Mouse (Mus musculus): Measurements from ENCODE around the gene Cyld. TPM values are rescaled to one million over a fixed set of nuclear protein-coding genes. Genes with fewer than 3 reads are reported as not detected.
A peak's percentile ranks its signal among the peaks of the same experiment; 100 is the strongest.
"Not testable (repeated sequence)": the region's sequence is repeated elsewhere in the genome, so short reads cannot be mapped to it uniquely, and the experiment has no call there.

Cyld gene
- polyA plus RNA-seq, 1 experiment from 2014 or later, result 19.2 TPM

- no peak for DNase-seq (ENCODE audit: low spot score)
- Histone ChIP-seq H3K4me2 (replicated peaks) (no peak overlapping the region), H3K4me1 (replicated peaks; ENCODE audit: control insufficient read depth, insufficient read depth, low read length) (peaks cover 21% of the 10 kb centered on the region), H3K9ac (no peak overlapping the region), H3K27me3 (ENCODE audit: control insufficient read depth, insufficient read depth, low read length) (no peaks in the 10 kb centered on the region), H3K27ac (no peak overlapping the region), H3K4me3 (replicated peaks; ENCODE audit: low read length) (no peak overlapping the region), H3K9me3 (ENCODE audit: control insufficient read depth, low read length) (0 out of 2 replicates have a peak, but pooled peaks cover 4% of the 10 kb centered on the region), H3K36me3 (replicated peaks; ENCODE audit: control insufficient read depth, insufficient read depth) (no peaks in the 10 kb centered on the region)
- 94% methylated on average over 7 of the region's 7 CpGs for WGBS
- ATAC-seq (ENCODE audit: low FRiP score), result no peak
Observed at GRCm38 (mm10) chr8:88771241-88771640, 74.4 kb downstream of the Cyld start.

- DNase-seq (ENCODE audit: low spot score), result peak; percentile 40
- Histone ChIP-seq H3K4me2 (replicated peaks) (peak overlapping the region; percentile 20), H3K27me3 (ENCODE audit: control insufficient read depth, insufficient read depth, low read length) (no peaks in the 10 kb centered on the region), H3K27ac (no peak overlapping the region), H3K9ac (no peak overlapping the region), H3K9me3 (ENCODE audit: control insufficient read depth, low read length) (0 out of 2 replicates have a peak, but pooled peaks cover 4% of the 10 kb centered on the region), H3K36me3 (replicated peaks; ENCODE audit: control insufficient read depth, insufficient read depth) (no peaks in the 10 kb centered on the region), H3K4me1 (replicated peaks; ENCODE audit: control insufficient read depth, insufficient read depth, low read length) (peaks cover 21% of the 10 kb centered on the region), H3K4me3 (replicated peaks; ENCODE audit: low read length) (no peak overlapping the region)
- WGBS, result 21% methylated on average over 19 of the region's 19 CpGs
- no peak for ATAC-seq (ENCODE audit: low FRiP score)
Observed at GRCm38 (mm10) chr8:88774593-88775297, 77.9 kb downstream of the Cyld start.

- no peak for DNase-seq (ENCODE audit: low spot score)
- Histone ChIP-seq H3K9ac (no peak overlapping the region), H3K4me2 (replicated peaks) (0 out of 2 replicates have a peak overlapping the region, but pooled peaks have one; percentile 3), H3K27ac (peak overlapping the region; percentile 12; the same call in 1 of the 2 replicates), H3K9me3 (ENCODE audit: control insufficient read depth, low read length) (no peaks in the 10 kb centered on the region), H3K4me3 (replicated peaks; ENCODE audit: low read length) (no peak overlapping the region), H3K27me3 (ENCODE audit: control insufficient read depth, insufficient read depth, low read length) (no peaks in the 10 kb centered on the region), H3K4me1 (replicated peaks; ENCODE audit: control insufficient read depth, insufficient read depth, low read length) (peaks cover 21% of the 10 kb centered on the region), H3K36me3 (replicated peaks; ENCODE audit: control insufficient read depth, insufficient read depth) (no peaks in the 10 kb centered on the region)
- 32% methylated on average over 7 of the region's 7 CpGs for WGBS
- no peak for ATAC-seq (ENCODE audit: low FRiP score)
Observed at GRCm38 (mm10) chr8:88775298-88775646, 78.4 kb downstream of the Cyld start.

DNA sequence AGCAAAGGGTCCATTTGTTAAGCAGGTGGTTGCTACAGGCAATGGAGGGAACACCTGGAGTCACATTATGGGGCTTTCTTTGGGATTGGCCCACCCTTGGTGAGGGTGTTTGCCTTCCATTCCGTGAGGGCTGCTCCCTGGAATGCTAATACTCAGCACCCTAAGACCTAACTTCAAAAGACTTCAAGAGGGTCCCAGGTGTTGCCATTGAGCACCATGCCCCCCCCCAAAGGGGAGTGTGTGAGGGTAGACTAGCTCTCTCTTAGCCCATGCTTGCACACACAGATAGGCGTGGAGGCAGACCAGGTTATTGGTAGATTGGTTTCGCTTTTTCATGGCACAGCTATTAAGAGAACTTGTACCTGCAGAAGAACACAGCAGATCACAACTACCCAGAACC is 83.3 kb downstream of the Cyld start:
- ATAC-seq (ENCODE audit: low FRiP score), result no peak
- 80% methylated on average over 3 of the region's 3 CpGs for WGBS
- H3K4me3 ChIP-seq (replicated peaks; ENCODE audit: low read length), result no peak overlapping the region
- peaks cover 11% of the 10 kb centered on the region for H3K4me1 ChIP-seq (replicated peaks; ENCODE audit: control insufficient read depth, insufficient read depth, low read length)
- H3K27ac ChIP-seq, result no peak overlapping the region
- no peak overlapping the region for H3K9ac ChIP-seq
- H3K9me3 ChIP-seq (ENCODE audit: control insufficient read depth, low read length), result no peaks in the 10 kb centered on the region
- H3K36me3 ChIP-seq (replicated peaks; ENCODE audit: control insufficient read depth, insufficient read depth), result no peaks in the 10 kb centered on the region
- DNase-seq (ENCODE audit: low spot score), result no peak
- H3K27me3 ChIP-seq (ENCODE audit: control insufficient read depth, insufficient read depth, low read length), result no peaks in the 10 kb centered on the region; the same call in 1 of the 2 replicates
- no peak overlapping the region for H3K4me2 ChIP-seq (replicated peaks)

DNA sequence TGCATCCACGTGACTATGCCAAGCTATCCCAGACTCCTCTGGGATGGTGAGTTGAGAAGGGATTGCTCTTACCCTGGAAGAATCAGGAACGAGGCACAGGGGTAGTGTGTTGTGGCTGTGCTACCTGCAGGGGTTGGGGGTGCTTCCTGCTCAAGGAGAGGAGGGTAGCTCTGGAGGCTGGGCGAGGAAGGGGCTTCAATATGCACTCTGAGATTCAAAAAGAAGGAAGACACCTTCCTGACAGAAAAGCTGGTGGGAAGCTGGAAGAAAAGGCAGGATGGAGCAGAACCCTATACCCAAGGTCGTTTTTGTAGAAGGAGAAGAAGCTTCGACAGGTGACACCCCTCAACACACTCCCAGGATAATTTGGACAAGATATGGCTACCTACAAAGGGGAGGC is 84.5 kb downstream of the Cyld start:
- WGBS, result 82% methylated on average over 5 of the region's 5 CpGs
- no peak overlapping the region for H3K9ac ChIP-seq

DNA sequence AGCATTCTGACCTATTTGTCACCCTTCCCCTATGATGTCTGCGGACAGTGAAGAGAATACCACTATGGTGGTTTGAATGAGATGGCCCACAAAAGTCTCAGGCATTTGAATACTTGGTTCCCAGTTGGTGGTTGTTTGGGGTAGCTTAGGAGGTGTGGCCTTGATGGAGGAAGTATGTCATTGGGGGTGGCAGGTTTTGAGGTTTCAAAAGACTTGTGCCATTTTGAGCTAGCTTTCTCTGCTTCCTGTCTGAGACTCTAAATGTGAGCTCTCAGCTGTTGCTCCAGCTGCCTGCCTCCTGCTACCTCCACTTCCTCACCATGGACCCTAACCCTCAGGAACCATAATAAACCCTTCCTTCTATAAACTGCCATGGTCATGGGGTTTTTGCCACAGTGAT is 86.9 kb downstream of the Cyld start:
- 60% methylated on average over 1 of the region's 1 CpGs for WGBS
- no peaks in the 10 kb centered on the region for H3K36me3 ChIP-seq (replicated peaks; ENCODE audit: control insufficient read depth, insufficient read depth)
- DNase-seq (ENCODE audit: low spot score), result no peak
- ATAC-seq (ENCODE audit: low FRiP score), result no peak
- no peak overlapping the region for H3K4me3 ChIP-seq (replicated peaks; ENCODE audit: low read length)
- no peak overlapping the region for H3K9ac ChIP-seq
- H3K9me3 ChIP-seq (ENCODE audit: control insufficient read depth, low read length), result no peaks in the 10 kb centered on the region
- H3K4me1 ChIP-seq (replicated peaks; ENCODE audit: control insufficient read depth, insufficient read depth, low read length), result no peaks in the 10 kb centered on the region; the same call in 1 of the 2 replicates
- H3K4me2 ChIP-seq (replicated peaks), result no peak overlapping the region
- H3K27ac ChIP-seq, result no peak overlapping the region
- H3K27me3 ChIP-seq (ENCODE audit: control insufficient read depth, insufficient read depth, low read length), result no peaks in the 10 kb centered on the region; the same call in 1 of the 2 replicates

More for the DNA sequence above, 84.5 kb downstream of the Cyld start:
- H3K36me3 ChIP-seq (replicated peaks; ENCODE audit: control insufficient read depth, insufficient read depth), result no peaks in the 10 kb centered on the region
- no peaks in the 10 kb centered on the region; the same call in 1 of the 2 replicates for H3K27me3 ChIP-seq (ENCODE audit: control insufficient read depth, insufficient read depth, low read length)
- ATAC-seq (ENCODE audit: low FRiP score), result no peak
- H3K4me3 ChIP-seq (replicated peaks; ENCODE audit: low read length), result no peak overlapping the region
- no peak overlapping the region for H3K4me2 ChIP-seq (replicated peaks)
- no peaks in the 10 kb centered on the region for H3K9me3 ChIP-seq (ENCODE audit: control insufficient read depth, low read length)
- no peak overlapping the region for H3K27ac ChIP-seq
- DNase-seq (ENCODE audit: low spot score), result no peak
- no peaks in the 10 kb centered on the region; the same call in none of the 2 replicates for H3K4me1 ChIP-seq (replicated peaks; ENCODE audit: control insufficient read depth, insufficient read depth, low read length)

- ATAC-seq (ENCODE audit: low FRiP score); DNase-seq (ENCODE audit: low spot score); H3K4me2 ChIP-seq (replicated peaks); H3K27me3 ChIP-seq (ENCODE audit: control insufficient read depth, insufficient read depth, low read length); H3K4me1 ChIP-seq (replicated peaks; ENCODE audit: control insufficient read depth, insufficient read depth, low read length); H3K9me3 ChIP-seq (ENCODE audit: control insufficient read depth, low read length); H3K4me3 ChIP-seq (replicated peaks; ENCODE audit: low read length); H3K9ac ChIP-seq; H3K36me3 ChIP-seq (replicated peaks; ENCODE audit: control insufficient read depth, insufficient read depth); H3K27ac ChIP-seq: not testable (repeated sequence)
- 76% methylated on average over 3 of the region's 3 CpGs for WGBS
Observed at GRCm38 (mm10) chr8:88788335-88788734, 91.5 kb downstream of the Cyld start.

- no peak overlapping the region for H3K9ac ChIP-seq
- no peak for ATAC-seq (ENCODE audit: low FRiP score)
Observed at GRCm38 (mm10) chr8:88792691-88793323, 96.0 kb downstream of the Cyld start.

DNA sequence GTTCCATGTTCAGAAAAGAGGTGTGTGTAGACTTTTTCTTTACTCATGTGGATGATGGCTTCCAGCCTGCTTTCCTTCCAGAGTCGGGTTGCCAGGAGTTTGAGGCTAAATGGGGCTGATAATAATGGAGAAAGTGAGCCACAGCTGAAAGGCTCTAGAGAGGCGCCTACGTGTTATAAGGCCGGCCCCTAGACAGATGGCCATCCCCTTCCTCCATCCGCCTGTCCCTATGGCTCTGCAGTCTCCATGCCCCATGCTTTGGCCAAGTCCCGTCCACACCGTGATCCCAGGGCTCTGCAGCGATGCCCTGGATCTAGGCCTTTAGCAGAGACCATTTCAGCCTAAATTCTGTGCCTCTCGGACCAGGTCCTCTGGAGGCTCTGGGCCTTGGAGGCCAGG is 96.5 kb downstream of the Cyld start:
- WGBS, result 54% methylated on average over 9 of the region's 9 CpGs
- Histone ChIP-seq H3K4me1 (replicated peaks; ENCODE audit: control insufficient read depth, insufficient read depth, low read length) (peaks cover 19% of the 10 kb centered on the region; the same call in 1 of the 2 replicates), H3K4me2 (replicated peaks) (peak overlapping the region; percentile 40), H3K27ac (peak overlapping the region; percentile 69; the same call in 1 of the 2 replicates), H3K9me3 (ENCODE audit: control insufficient read depth, low read length) (no peaks in the 10 kb centered on the region), H3K4me3 (replicated peaks; ENCODE audit: low read length) (no peak overlapping the region), H3K36me3 (replicated peaks; ENCODE audit: control insufficient read depth, insufficient read depth) (no peaks in the 10 kb centered on the region), H3K27me3 (ENCODE audit: control insufficient read depth, insufficient read depth, low read length) (no peaks in the 10 kb centered on the region), H3K9ac (no peak overlapping the region; the same call in 1 of the 2 replicates)
- ATAC-seq (ENCODE audit: low FRiP score), result peak; percentile 8; the same call in 1 of the 2 replicates
- DNase-seq (ENCODE audit: low spot score), result no peak

More at GRCm38 (mm10) chr8:88792691-88793323, 96.0 kb downstream of the Cyld start:
- no peak overlapping the region for H3K27ac ChIP-seq
- no peak overlapping the region for H3K4me3 ChIP-seq (replicated peaks; ENCODE audit: low read length)
- H3K4me1 ChIP-seq (replicated peaks; ENCODE audit: control insufficient read depth, insufficient read depth, low read length), result peaks cover 19% of the 10 kb centered on the region; the same call in 1 of the 2 replicates
- no peak overlapping the region for H3K4me2 ChIP-seq (replicated peaks)
- DNase-seq (ENCODE audit: low spot score), result no peak
- no peaks in the 10 kb centered on the region for H3K9me3 ChIP-seq (ENCODE audit: control insufficient read depth, low read length)
- H3K36me3 ChIP-seq (replicated peaks; ENCODE audit: control insufficient read depth, insufficient read depth), result no peaks in the 10 kb centered on the region
- H3K27me3 ChIP-seq (ENCODE audit: control insufficient read depth, insufficient read depth, low read length), result no peaks in the 10 kb centered on the region
- 72% methylated on average over 8 of the region's 8 CpGs for WGBS

Measured in hindbrain, embryonic 14.5 days (tissue).